Mouse (Mus musculus): Measurements from ENCODE around the gene Uqcrh. TPM values are rescaled to one million over a fixed set of nuclear protein-coding genes. Genes with fewer than 3 reads are reported as not detected.

Uqcrh gene
- total RNA-seq, 2 experiments from 2014 or later = 843 to 875 TPM

GRCm38 (mm10) chr4:116063855-116064254 is 11.0 kb downstream of the Uqcrh start:
- DNase-seq = no peak
- intact Hi-C loops (cut with DNase I) = no loop called here

GRCm38 (mm10) chr4:116059012-116059726 is 15.7 kb downstream of the Uqcrh start:
- no peak for DNase-seq
- intact Hi-C loops (cut with DNase I) = no loop called here

GRCm38 (mm10) chr4:116057559-116057958 is 17.3 kb downstream of the Uqcrh start:
- intact Hi-C loops (cut with DNase I) = no loop called here
- no peak for DNase-seq

GRCm38 (mm10) chr4:116053399-116053961 is 21.4 kb downstream of the Uqcrh start, which contains the start of gene Nsun4:
Nsun4 (minus strand) TSS chr4:116053876.
- intact Hi-C loops (cut with DNase I) = no loop called here
- peak; percentile 86 to 89 for DNase-seq

- DNase-seq = no peak
- intact Hi-C loops (cut with DNase I) = no loop called here
Observed at GRCm38 (mm10) chr4:116052526-116053293, 22.2 kb downstream of the Uqcrh start.

GRCm38 (mm10) chr4:116049211-116049610 is 25.7 kb downstream of the Uqcrh start:
- intact Hi-C loops (cut with DNase I) = no loop called here
- DNase-seq = no peak

GRCm38 (mm10) chr4:116048130-116048920 is 26.5 kb downstream of the Uqcrh start:
- peak; percentile 24 to 31 for DNase-seq

GRCm38 (mm10) chr4:116047681-116048080 is 27.2 kb downstream of the Uqcrh start:
- no peak for DNase-seq
- intact Hi-C loops (cut with DNase I) = no loop called here

More at GRCm38 (mm10) chr4:116048130-116048920, 26.5 kb downstream of the Uqcrh start:
- intact Hi-C loops (cut with DNase I) = no loop called here

GRCm38 (mm10) chr4:116046604-116047003 is 28.3 kb downstream of the Uqcrh start:
- DNase-seq = no peak
- intact Hi-C loops (cut with DNase I) = no loop called here

GRCm38 (mm10) chr4:116042186-116042585 is 32.7 kb downstream of the Uqcrh start:
- DNase-seq = no peak

GRCm38 (mm10) chr4:116040466-116040865 is 34.4 kb downstream of the Uqcrh start:
- intact Hi-C loops (cut with DNase I) = no loop called here
- no peak for DNase-seq

More at GRCm38 (mm10) chr4:116042186-116042585, 32.7 kb downstream of the Uqcrh start:
- intact Hi-C loops (cut with DNase I) = no loop called here

GRCm38 (mm10) chr4:116033374-116033773 is 41.5 kb downstream of the Uqcrh start:
- DNase-seq = no peak
- intact Hi-C loops (cut with DNase I) = no loop called here

- DNase-seq = no peak
- intact Hi-C loops (cut with DNase I) = no loop called here
Observed at GRCm38 (mm10) chr4:116032906-116033305, 42.0 kb downstream of the Uqcrh start.

GRCm38 (mm10) chr4:116017902-116018746 is 56.7 kb downstream of the Uqcrh start, which contains the start of gene Faah:
Faah (minus strand) TSS chr4:116017926.
- intact Hi-C loops (cut with DNase I) = no loop called here
- DNase-seq = no peak

- intact Hi-C loops (cut with DNase I) = no loop called here
Observed at GRCm38 (mm10) chr4:116017300-116017901, 57.5 kb downstream of the Uqcrh start.

More at GRCm38 (mm10) chr4:116017300-116017901, 57.5 kb downstream of the Uqcrh start:
- DNase-seq = peak; percentile 33 to 35
